Mouse (Mus musculus): ENCODE measurements at regions not wholly inside any gene's neighbourhood (a gene's known extent, or its start where the extent isn't known, plus 50 kb on each side); places are given as distances from the start of the nearest gene placed in this dataset.

DNA sequence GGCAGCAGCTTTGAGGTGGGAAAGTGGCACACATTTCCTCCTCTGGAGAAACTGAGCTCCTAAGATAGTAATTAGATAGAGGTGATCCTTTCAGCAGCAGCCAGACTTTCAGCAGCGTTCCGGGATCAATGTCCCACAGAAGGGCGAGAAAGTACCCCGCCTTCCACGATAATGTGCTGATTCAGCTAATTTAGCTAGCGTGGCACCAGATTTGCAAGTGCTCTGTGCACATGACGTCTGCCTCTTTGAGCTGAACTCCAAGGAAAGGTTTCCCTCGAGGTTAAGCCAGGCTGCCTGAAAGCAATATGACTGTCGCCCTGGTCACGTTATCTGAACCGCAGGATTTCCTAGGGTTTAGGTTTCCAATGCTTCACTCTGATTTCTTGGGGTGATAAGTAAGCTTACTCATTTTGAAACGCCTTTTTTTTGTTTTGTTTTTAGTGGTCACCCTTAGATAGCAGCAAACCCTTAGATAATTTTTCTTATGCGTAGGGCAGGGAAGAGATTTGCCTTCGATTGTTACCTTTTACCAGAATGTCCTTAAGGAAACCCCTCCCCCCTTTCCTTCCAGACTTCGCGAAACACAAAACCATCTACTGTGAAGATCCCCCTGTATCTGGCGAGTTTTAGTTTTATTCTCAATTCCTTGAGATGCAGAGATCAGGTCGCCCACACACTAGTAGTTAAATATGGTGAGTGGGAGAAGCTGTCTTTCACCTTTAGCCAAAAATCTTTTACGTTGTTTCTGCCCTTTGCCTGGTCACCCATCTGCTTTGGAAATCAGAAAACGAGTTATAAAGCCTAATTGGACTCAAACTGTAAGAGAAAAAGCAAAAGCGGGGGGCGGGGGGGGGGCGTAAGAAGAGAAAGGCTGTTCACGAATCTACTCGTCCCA lies 64.3 kb upstream of the Cxadr start:
- peaks cover 12% of the 10 kb centered on the region; the same call in 1 of the 2 replicates for H3K27me3 ChIP-seq (ENCODE audit: control insufficient read depth, insufficient read depth, low read length, poor library complexity, severe bottlenecking)
- H3K4me3 ChIP-seq (ENCODE audit: low read depth, low read length) = no peak overlapping the region
- no peaks in the 10 kb centered on the region; the same call in 1 of the 2 replicates for H3K9me3 ChIP-seq (replicated peaks; ENCODE audit: control insufficient read depth, insufficient read depth, low read length, poor library complexity, severe bottlenecking)
- no peak for TF ChIP-seq EP300 (IDR thresholded peaks at IDR 0.05; ENCODE audit: insufficient read depth, low read depth, low read length)
- TF ChIP-seq POLR2A (IDR thresholded peaks at IDR 0.05; ENCODE audit: insufficient read depth, low read length) = no peak
- no peak for TF ChIP-seq CTCF (IDR thresholded peaks at IDR 0.05; ENCODE audit: low read depth, low read length)
- H3K9ac ChIP-seq (ENCODE audit: low read depth, poor library complexity, severe bottlenecking) = no peak overlapping the region
- H3K36me3 ChIP-seq (ENCODE audit: control insufficient read depth, insufficient read depth, low read length, poor library complexity, severe bottlenecking) = no peaks in the 10 kb centered on the region
- no peak overlapping the region for H3K27ac ChIP-seq (ENCODE audit: insufficient read depth, low read length)
- H3K4me1 ChIP-seq (ENCODE audit: control insufficient read depth, insufficient read depth, low read length) = peaks cover 1% of the 10 kb centered on the region

DNA sequence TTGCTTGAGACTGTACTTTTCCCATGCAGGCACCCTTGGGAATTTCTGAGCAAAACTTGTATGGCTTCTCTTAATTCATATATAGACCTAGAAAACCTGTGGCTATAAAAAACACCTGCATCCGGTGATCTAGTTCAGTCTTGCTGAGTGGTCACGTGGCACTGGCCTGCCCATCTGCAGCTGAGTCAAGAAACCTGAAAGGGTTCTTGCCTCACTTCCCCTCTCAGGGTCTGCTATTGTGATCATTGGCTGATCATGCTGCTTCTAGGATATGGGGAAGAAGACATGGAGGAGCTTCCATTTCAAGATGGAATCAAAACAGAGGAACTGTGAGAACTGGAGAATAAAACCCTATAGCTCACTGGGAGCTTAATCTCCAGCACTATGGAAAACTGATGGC lies 69.1 kb upstream of the Cxadr start:
- H3K36me3 ChIP-seq (ENCODE audit: control insufficient read depth, insufficient read depth, low read length, poor library complexity, severe bottlenecking) = no peaks in the 10 kb centered on the region
- no peak overlapping the region for H3K9ac ChIP-seq (ENCODE audit: low read depth, poor library complexity, severe bottlenecking)
- no peaks in the 10 kb centered on the region for H3K4me1 ChIP-seq (ENCODE audit: control insufficient read depth, insufficient read depth, low read length)
- TF ChIP-seq POLR2A (IDR thresholded peaks at IDR 0.05; ENCODE audit: insufficient read depth, low read length) (no peak), CTCF (IDR thresholded peaks at IDR 0.05; ENCODE audit: low read depth, low read length) (no peak), EP300 (IDR thresholded peaks at IDR 0.05; ENCODE audit: insufficient read depth, low read depth, low read length) (no peak)
- H3K27me3 ChIP-seq (ENCODE audit: control insufficient read depth, insufficient read depth, low read length, poor library complexity, severe bottlenecking) = peaks cover 6% of the 10 kb centered on the region; the same call in 1 of the 2 replicates
- H3K27ac ChIP-seq (ENCODE audit: insufficient read depth, low read length) = no peak overlapping the region
- H3K9me3 ChIP-seq (replicated peaks; ENCODE audit: control insufficient read depth, insufficient read depth, low read length, poor library complexity, severe bottlenecking) = no peaks in the 10 kb centered on the region; the same call in 1 of the 2 replicates
- H3K4me3 ChIP-seq (ENCODE audit: low read depth, low read length) = no peak overlapping the region

GRCm38 (mm10) chr16:78229013-78229412 lies 72.3 kb upstream of the Cxadr start:
- H3K9me3 ChIP-seq (replicated peaks; ENCODE audit: control insufficient read depth, insufficient read depth, low read length, poor library complexity, severe bottlenecking) = no peaks in the 10 kb centered on the region
- H3K36me3 ChIP-seq (ENCODE audit: control insufficient read depth, insufficient read depth, low read length, poor library complexity, severe bottlenecking) = no peaks in the 10 kb centered on the region
- H3K9ac ChIP-seq (ENCODE audit: low read depth, poor library complexity, severe bottlenecking) = no peak overlapping the region
- no peak for TF ChIP-seq CTCF (IDR thresholded peaks at IDR 0.05; ENCODE audit: low read depth, low read length)
- no peak for TF ChIP-seq POLR2A (IDR thresholded peaks at IDR 0.05; ENCODE audit: insufficient read depth, low read length)
- no peak for TF ChIP-seq EP300 (IDR thresholded peaks at IDR 0.05; ENCODE audit: insufficient read depth, low read depth, low read length)
- no peaks in the 10 kb centered on the region for H3K27me3 ChIP-seq (ENCODE audit: control insufficient read depth, insufficient read depth, low read length, poor library complexity, severe bottlenecking)
- no peak overlapping the region for H3K27ac ChIP-seq (ENCODE audit: insufficient read depth, low read length)
- H3K4me1 ChIP-seq (ENCODE audit: control insufficient read depth, insufficient read depth, low read length) = no peaks in the 10 kb centered on the region
- no peak overlapping the region for H3K4me3 ChIP-seq (ENCODE audit: low read depth, low read length)

DNA sequence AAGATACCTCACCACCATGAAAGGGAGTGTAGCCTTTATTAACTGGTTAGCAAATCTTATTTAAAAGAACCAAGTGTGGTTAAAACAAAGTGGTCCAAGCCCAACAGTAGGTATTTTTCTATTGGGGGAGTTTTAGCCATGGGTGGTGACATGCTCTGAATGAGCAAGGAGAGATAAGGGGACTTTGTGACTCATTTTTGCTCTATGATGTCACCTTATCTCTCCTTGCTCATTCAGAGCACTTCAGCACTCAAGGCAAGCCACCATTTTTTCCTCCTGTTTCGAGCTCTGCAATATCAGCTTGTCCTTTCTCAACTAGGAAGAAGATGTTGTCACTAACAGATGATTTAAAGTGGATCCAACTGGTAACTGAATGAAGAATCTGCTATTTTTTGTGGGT lies 78.9 kb upstream of the Cxadr start:
- Histone ChIP-seq H3K27me3 (ENCODE audit: control insufficient read depth, insufficient read depth, low read length, poor library complexity, severe bottlenecking) (no peaks in the 10 kb centered on the region; the same call in 1 of the 2 replicates), H3K9ac (ENCODE audit: low read depth, poor library complexity, severe bottlenecking) (no peak overlapping the region), H3K36me3 (ENCODE audit: control insufficient read depth, insufficient read depth, low read length, poor library complexity, severe bottlenecking) (no peaks in the 10 kb centered on the region), H3K4me1 (ENCODE audit: control insufficient read depth, insufficient read depth, low read length) (no peaks in the 10 kb centered on the region), H3K9me3 (replicated peaks; ENCODE audit: control insufficient read depth, insufficient read depth, low read length, poor library complexity, severe bottlenecking) (no peaks in the 10 kb centered on the region), H3K27ac (ENCODE audit: insufficient read depth, low read length) (no peak overlapping the region), H3K4me3 (ENCODE audit: low read depth, low read length) (no peak overlapping the region)
- TF ChIP-seq EP300 (IDR thresholded peaks at IDR 0.05; ENCODE audit: insufficient read depth, low read depth, low read length) (no peak), CTCF (IDR thresholded peaks at IDR 0.05; ENCODE audit: low read depth, low read length) (no peak), POLR2A (IDR thresholded peaks at IDR 0.05; ENCODE audit: insufficient read depth, low read length) (no peak)

- TF ChIP-seq POLR2A (IDR thresholded peaks at IDR 0.05; ENCODE audit: insufficient read depth, low read length) = no peak
- TF ChIP-seq CTCF (IDR thresholded peaks at IDR 0.05; ENCODE audit: low read depth, low read length) = no peak
- TF ChIP-seq EP300 (IDR thresholded peaks at IDR 0.05; ENCODE audit: insufficient read depth, low read depth, low read length) = no peak
- no peaks in the 10 kb centered on the region for H3K36me3 ChIP-seq (ENCODE audit: control insufficient read depth, insufficient read depth, low read length, poor library complexity, severe bottlenecking)
- no peaks in the 10 kb centered on the region for H3K4me1 ChIP-seq (ENCODE audit: control insufficient read depth, insufficient read depth, low read length)
- no peak overlapping the region for H3K4me3 ChIP-seq (ENCODE audit: low read depth, low read length)
- H3K9me3 ChIP-seq (replicated peaks; ENCODE audit: control insufficient read depth, insufficient read depth, low read length, poor library complexity, severe bottlenecking) = no peaks in the 10 kb centered on the region
- no peak overlapping the region for H3K27ac ChIP-seq (ENCODE audit: insufficient read depth, low read length)
- H3K9ac ChIP-seq (ENCODE audit: low read depth, poor library complexity, severe bottlenecking) = no peak overlapping the region
- H3K27me3 ChIP-seq (ENCODE audit: control insufficient read depth, insufficient read depth, low read length, poor library complexity, severe bottlenecking) = no peaks in the 10 kb centered on the region; the same call in 1 of the 2 replicates
Observed at GRCm38 (mm10) chr16:78221781-78222180, 79.5 kb upstream of the Cxadr start.

DNA sequence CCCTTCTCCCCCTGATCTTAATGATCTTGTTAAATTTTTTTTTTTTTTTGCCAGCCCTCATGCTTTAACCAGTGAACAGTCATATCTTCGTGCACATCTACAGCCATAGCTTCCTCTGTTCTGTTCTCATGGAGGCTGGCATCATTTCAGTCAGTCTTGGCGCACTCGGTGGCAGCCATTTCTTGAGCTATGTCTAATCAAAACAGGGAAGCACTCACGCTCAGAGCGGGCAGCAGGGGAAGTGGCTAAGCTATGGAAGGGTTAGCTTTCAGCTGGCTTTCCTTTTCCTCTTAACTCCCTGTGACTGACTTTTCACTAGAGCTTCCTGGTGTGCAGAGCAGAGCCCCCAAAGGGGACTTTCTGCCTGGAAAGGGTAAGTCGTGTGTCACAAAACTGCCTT lies 83.7 kb upstream of the Cxadr start:
- H3K9me3 ChIP-seq (replicated peaks; ENCODE audit: control insufficient read depth, insufficient read depth, low read length, poor library complexity, severe bottlenecking) = no peaks in the 10 kb centered on the region
- no peaks in the 10 kb centered on the region for H3K4me1 ChIP-seq (ENCODE audit: control insufficient read depth, insufficient read depth, low read length)
- H3K27me3 ChIP-seq (ENCODE audit: control insufficient read depth, insufficient read depth, low read length, poor library complexity, severe bottlenecking) = no peaks in the 10 kb centered on the region; the same call in 1 of the 2 replicates
- no peak overlapping the region for H3K27ac ChIP-seq (ENCODE audit: insufficient read depth, low read length)
- H3K4me3 ChIP-seq (ENCODE audit: low read depth, low read length) = no peak overlapping the region
- H3K36me3 ChIP-seq (ENCODE audit: control insufficient read depth, insufficient read depth, low read length, poor library complexity, severe bottlenecking) = no peaks in the 10 kb centered on the region
- no peak overlapping the region for H3K9ac ChIP-seq (ENCODE audit: low read depth, poor library complexity, severe bottlenecking)
- TF ChIP-seq POLR2A (IDR thresholded peaks at IDR 0.05; ENCODE audit: insufficient read depth, low read length) = no peak
- no peak for TF ChIP-seq CTCF (IDR thresholded peaks at IDR 0.05; ENCODE audit: low read depth, low read length)
- no peak for TF ChIP-seq EP300 (IDR thresholded peaks at IDR 0.05; ENCODE audit: insufficient read depth, low read depth, low read length)

Measured in ES-Bruce4 (cell line).